ENCODE assay signal across 9 mouse cellular contexts in genomic region chr5:104446156-104446555, GRCm38 (mm10). TPM values are rescaled to one million over a fixed set of nuclear protein-coding genes. Genes with fewer than 3 reads are reported as not detected.
DNase-seq lines count a peak whose midpoint lies in the region; ATAC-seq and TF ChIP-seq lines count a peak whose summit lies in the region.
"Had no signal": no experiment of that assay in that cellular context is flagged by ENCODE, and none has a peak within 500 bp of the region (broad histone marks: within the 10 kb centered on the region; RNA-seq: fewer than 3 reads in every experiment).

No protein-coding gene starts in this region.

- no peak overlapping the region for H3K27ac ChIP-seq in forebrain, embryonic 16.5 days (ENCODE audit: low read length)
- no peak overlapping the region for H3K27ac ChIP-seq in hindbrain, postnatal 0 days
- no peak overlapping the region for H3K27ac ChIP-seq in left cerebral cortex, adult 2 months
- no peak overlapping the region for H3K27ac ChIP-seq in small intestine, adult 2 months (ENCODE audit: insufficient read depth, low read depth, low read length)
- H3K27ac ChIP-seq: macrophage had no signal

- TF ChIP-seq POLR2A in small intestine, adult 2 months (IDR thresholded peaks at IDR 0.05; ENCODE audit: low read depth, low read length), result no peak

- H3K27me3 ChIP-seq in forebrain, embryonic 16.5 days (replicated peaks; ENCODE audit: control insufficient read depth, insufficient read depth, low read length), result no peaks in the 10 kb centered on the region
- no peaks in the 10 kb centered on the region for H3K27me3 ChIP-seq in hindbrain, postnatal 0 days (ENCODE audit: insufficient read depth, low read length)
- H3K27me3 ChIP-seq in small intestine, adult 2 months (ENCODE audit: control insufficient read depth, insufficient read depth, low read length), result no peaks in the 10 kb centered on the region

- intact Hi-C loops in left cerebral cortex, adult 2 months (cut with DNase I), result loop anchor here (2.0 to 10.0 kb wide), 3 partner anchors 105 to 311 kb away; no protein-coding TSS in a partner anchor

- TF ChIP-seq CTCF in hindbrain, postnatal 0 days (IDR thresholded peaks at IDR 0.05; ENCODE audit: low read depth), result peak; percentile 89
- peak; percentile 68 for TF ChIP-seq CTCF in left cerebral cortex, adult 2 months (IDR thresholded peaks at IDR 0.05)
- peak; percentile 30; the same call in 1 of the 2 replicates for TF ChIP-seq CTCF in small intestine, adult 2 months (IDR thresholded peaks at IDR 0.05; ENCODE audit: extremely low read depth, insufficient read length, insufficient replicate concordance, low read depth, low read length)

- H3K9me3 ChIP-seq in forebrain, embryonic 16.5 days (ENCODE audit: control insufficient read depth, low read length), result no peaks in the 10 kb centered on the region
- no peaks in the 10 kb centered on the region for H3K9me3 ChIP-seq in hindbrain, postnatal 0 days (ENCODE audit: low read length)

- no peak overlapping the region for H3K9ac ChIP-seq in forebrain, embryonic 16.5 days (replicated peaks; ENCODE audit: low read depth, low read length)
- no peak overlapping the region for H3K9ac ChIP-seq in hindbrain, postnatal 0 days (replicated peaks; ENCODE audit: low read length)

- H3K4me3 ChIP-seq in forebrain, embryonic 16.5 days (replicated peaks; ENCODE audit: low read length), result no peak overlapping the region
- no peak overlapping the region for H3K4me3 ChIP-seq in hindbrain, postnatal 0 days (ENCODE audit: low read length)
- H3K4me3 ChIP-seq in left cerebral cortex, adult 2 months, result no peak overlapping the region
- H3K4me3 ChIP-seq in small intestine, adult 2 months (ENCODE audit: low read depth, low read length), result no peak overlapping the region

- no peak overlapping the region for H3K4me2 ChIP-seq in forebrain, embryonic 16.5 days (ENCODE audit: low read length)
- no peak overlapping the region for H3K4me2 ChIP-seq in hindbrain, postnatal 0 days (ENCODE audit: low read depth, low read length)

- WGBS in forebrain, embryonic 16.5 days, result 5% methylated on average over 3 of the region's 3 CpGs
- WGBS in hindbrain, postnatal 0 days, result 3% methylated on average over 3 of the region's 3 CpGs
- 5% methylated on average over 3 of the region's 3 CpGs for WGBS in small intestine, adult 2 months

- peaks cover 7% of the 10 kb centered on the region for H3K4me1 ChIP-seq in forebrain, embryonic 16.5 days (replicated peaks; ENCODE audit: control insufficient read depth, insufficient read depth, low read length)
- H3K4me1 ChIP-seq in hindbrain, postnatal 0 days (ENCODE audit: insufficient read depth, low read length), result peaks cover 3% of the 10 kb centered on the region; the same call in 1 of the 2 replicates
- H3K4me1 ChIP-seq in small intestine, adult 2 months (ENCODE audit: control insufficient read depth, insufficient read depth, insufficient read length, low read length), result no peaks in the 10 kb centered on the region

- peak; percentile 75 for ATAC-seq in cerebellum, adult (ENCODE audit: insufficient number of reproducible peaks, low FRiP score, low TSS enrichment)
- ATAC-seq in forebrain, embryonic 16.5 days, result peak; percentile 80
- peak; percentile 88 for ATAC-seq in hindbrain, postnatal 0 days

- no peaks in the 10 kb centered on the region for H3K36me3 ChIP-seq in forebrain, embryonic 16.5 days (ENCODE audit: control insufficient read depth, insufficient read depth)
- no peaks in the 10 kb centered on the region for H3K36me3 ChIP-seq in hindbrain, postnatal 0 days (ENCODE audit: insufficient read depth, low read length)
- H3K36me3 ChIP-seq in small intestine, adult 2 months (ENCODE audit: control insufficient read depth, insufficient read depth, low read length), result no peaks in the 10 kb centered on the region

- DNase-seq in gastrocnemius, adult 18-20 months (ENCODE audit: low spot score), result peak; percentile 55
- DNase-seq in gastrocnemius, adult 8-10 months (ENCODE audit: low spot score in 2 of 2), result no peak
- DNase-seq in hindbrain, postnatal 0 days (ENCODE audit: low spot score), result peak; percentile 84
- DNase-seq in left cerebral cortex, adult 2 months (ENCODE audit: extremely low spot score in 1 of 2, low spot score in 2 of 2), result peak; percentile 67 to 70
- DNase-seq in mesoderm, embryonic 11.5 days (ENCODE audit: low read depth, low spot score), result peak; percentile 47

RNA-seq across cellular contexts. Expression of gene Spp1, which starts 11.2 kb away (rescaled TPM):
- total RNA-seq in gastrocnemius, adult 18-20 months (2021), result 1 to 10 TPM; 1.9 to 4.2 TPM
- total RNA-seq in gastrocnemius, adult 8-10 months (2022), result 1 to 10 TPM in 3 of 4 experiments, under 1 TPM in 1; 0.75 to 4.6 (median 2.4) TPM
- 12.1 and 43.3 TPM in 2 replicates for polyA plus RNA-seq in forebrain, embryonic 16.5 days (2015; fragmentation: Nextera tagmentation; extraction: Ambion mirVana)
- 13.2 and 18.7 TPM in 2 replicates for total RNA-seq in hindbrain, postnatal 0 days (2014; rRNA removed)
- polyA plus RNA-seq in hindbrain, postnatal 0 days (2015; fragmentation: Nextera tagmentation; extraction: Ambion mirVana), result 30.0 and 35.6 TPM in 2 replicates
- total RNA-seq in left cerebral cortex, adult 2 months (2021), result 10 to 100 TPM; 10.1 to 12.9 TPM
- polyA plus RNA-seq in small intestine, adult 2 months (2012; rRNA removed), result 0.32 and 12.0 TPM in 2 replicates

RNA-seq across cellular contexts. Expression of gene Pkd2, which starts 13.1 kb away (rescaled TPM):
- 10 to 100 TPM in 1 of 2 experiments, 1 to 10 TPM in 1; 6.5 to 10.9 TPM for total RNA-seq in gastrocnemius, adult 18-20 months (2021)
- 1 to 10 TPM; 6.1 to 9.3 (median 7.6) TPM for total RNA-seq in gastrocnemius, adult 8-10 months (2022)
- polyA plus RNA-seq in forebrain, embryonic 16.5 days (2015; fragmentation: Nextera tagmentation; extraction: Ambion mirVana), result 7.0 and 7.8 TPM in 2 replicates
- 20.8 and 23.7 TPM in 2 replicates for total RNA-seq in hindbrain, postnatal 0 days (2014; rRNA removed)
- polyA plus RNA-seq in hindbrain, postnatal 0 days (2015; fragmentation: Nextera tagmentation; extraction: Ambion mirVana), result 5.3 and 6.0 TPM in 2 replicates
- 10 to 100 TPM; 26.9 to 29.6 TPM for total RNA-seq in left cerebral cortex, adult 2 months (2021)
- polyA plus RNA-seq in small intestine, adult 2 months (2012; rRNA removed), result 4.3 and 6.1 TPM in 2 replicates

Comparison
In these comparisons a context has a peak if more than half of its experiments do, and no peak if none do; other contexts are left out.
1. DNase-seq: peak in gastrocnemius, adult 18-20 months (single experiment), hindbrain, postnatal 0 days (single experiment), left cerebral cortex, adult 2 months (2 of 2) and mesoderm, embryonic 11.5 days (single experiment); none in gastrocnemius, adult 8-10 months (0 of 2).
2. CTCF ChIP-seq: peak in every context shown above with its lines; median percentile 89 in hindbrain, postnatal 0 days; 68 in left cerebral cortex, adult 2 months; 30 in small intestine, adult 2 months.
3. Peak in every context shown above with its lines, with median percentiles within 50 percentile points of each other: ATAC-seq.